Mouse (Mus musculus) embryonic facial prominence, embryonic 11.5 days (tissue): ENCODE data around the gene Tsen34. TPM values are rescaled to one million over a fixed set of nuclear protein-coding genes. Genes with fewer than 3 reads are reported as not detected.
"Not testable (repeated sequence)": the region's sequence is repeated elsewhere in the genome, so short reads cannot be mapped to it uniquely, and the experiment has no call there.

Experiments
- ATAC-seq: fragments of 200-750 bp; cut with Nextera tagmentation; replicated peaks from 2 replicates; pipeline ENCODE4 v1.8.0; 2017; ENCODE audit warnings: low read depth; ENCODE audit not compliant: insufficient number of reproducible peaks, low FRiP score, low TSS enrichment
- DNase-seq: peaks from one replicate; pipeline ENCODE4 v3.0.0-alpha.2; 2015; ENCODE audit warnings: low spot score
- H3K27ac ChIP-seq: fragments of 300-500 bp; sonication (generic); replicated peaks from 2 replicates; pipeline ENCODE4 v1.5.1; 2014; ENCODE audit warnings: mild to moderate bottlenecking, low read depth, low read length, control low read depth
- H3K27me3 ChIP-seq: fragments of 300-500 bp; sonication (generic); 2 replicates; pipeline ENCODE4 v1.6.1; 2014; ENCODE audit warnings: mild to moderate bottlenecking, low read length, moderate library complexity, mixed read lengths; ENCODE audit not compliant: control insufficient read depth, insufficient read depth
- H3K36me3 ChIP-seq: fragments of 300-500 bp; sonication (generic); replicated peaks from 2 replicates; pipeline ENCODE4 v1.6.1; 2014; ENCODE audit warnings: low read depth, mild to moderate bottlenecking, low read length, moderate library complexity, mixed read lengths; ENCODE audit not compliant: control insufficient read depth, insufficient read depth
- H3K4me1 ChIP-seq: fragments of 300-500 bp; sonication (generic); 2 replicates; pipeline ENCODE4 v1.6.1; 2014; ENCODE audit warnings: low read length, mixed read lengths; ENCODE audit not compliant: control insufficient read depth, insufficient read depth
- H3K4me2 ChIP-seq: fragments of 300-500 bp; sonication (generic); 2 replicates; pipeline ENCODE4 v1.6.1; 2014; ENCODE audit warnings: low read depth, mild to moderate bottlenecking, control low read depth, low read length, moderate library complexity
- H3K4me3 ChIP-seq: fragments of 300-500 bp; sonication (generic); 2 replicates; pipeline ENCODE4 v1.5.1; 2014; ENCODE audit warnings: low read depth, low read length, control low read depth
- H3K9ac ChIP-seq: fragments of 300-500 bp; sonication (generic); replicated peaks from 2 replicates; pipeline ENCODE4 v1.6.1; 2014; ENCODE audit warnings: mild to moderate bottlenecking, control low read depth, low read length
- H3K9me3 ChIP-seq: fragments of 300-500 bp; sonication (generic); replicated peaks from 2 replicates; pipeline ENCODE4 v1.6.1; 2016; ENCODE audit warnings: mild to moderate bottlenecking, low read length, inconsistent platforms, mixed read lengths; ENCODE audit not compliant: control insufficient read depth
- WGBS: fragments of 180-500 bp; shearing (Covaris S2); extraction: QIAGEN DNeasy Blood & Tissue Kit; methylation state at CpG from one replicate; pipeline ENCODE4 v1.1.7; 2014; 5-methylcytosine and 5-hydroxymethylcytosine counted together
- polyA plus RNA-seq: library from polyadenylated mRNA; unstranded; fragments of >200 nt; fragmentation: Nextera tagmentation; extraction: Ambion mirVana; gene quantifications from 2 replicates; pipeline ENCODE4 v1.2.1, GENCODE M21; 2014

The Tsen34 gene
- polyA plus RNA-seq, 1 experiment from 2014 or later = 257 TPM

- Histone ChIP-seq H3K36me3 (peaks cover 4% of the 10 kb centered on the region), H3K9ac (peak overlapping the region; percentile 70), H3K27ac (peak overlapping the region; percentile 53), H3K27me3 (no peaks in the 10 kb centered on the region), H3K4me3 (peak overlapping the region; percentile 62), H3K4me1 (peaks cover 4% of the 10 kb centered on the region; the same call in 1 of the 2 replicates), H3K9me3 (no peaks in the 10 kb centered on the region), H3K4me2 (peak overlapping the region; percentile 83)
- DNase-seq = no peak
- peak; percentile 31; the same call in 1 of the 2 replicates for ATAC-seq
- WGBS = 1% methylated on average over 20 of the region's 20 CpGs
Observed at GRCm38 (mm10) chr7:3704475-3704874, 11.8 kb downstream of the Tsen34 start.

- WGBS = 5% methylated on average over 6 of the region's 7 CpGs
Observed at GRCm38 (mm10) chr7:3705461-3705860, 12.8 kb downstream of the Tsen34 start.

GRCm38 (mm10) chr7:3705911-3706310 lies 13.2 kb downstream of the Tsen34 start:
- peak overlapping the region; percentile 83 for H3K4me2 ChIP-seq
- WGBS = 34% methylated on average over 6 of the region's 6 CpGs
- H3K27me3 ChIP-seq = no peaks in the 10 kb centered on the region
- H3K4me3 ChIP-seq = peak overlapping the region; percentile 62
- peaks cover 4% of the 10 kb centered on the region; the same call in 1 of the 2 replicates for H3K36me3 ChIP-seq
- peaks cover 4% of the 10 kb centered on the region; the same call in 1 of the 2 replicates for H3K4me1 ChIP-seq
- H3K9me3 ChIP-seq = no peaks in the 10 kb centered on the region
- DNase-seq (no peak), ATAC-seq (no peak)
- peak overlapping the region; percentile 35; the same call in 1 of the 2 replicates for H3K27ac ChIP-seq
- peak overlapping the region; percentile 70 for H3K9ac ChIP-seq

More at GRCm38 (mm10) chr7:3705461-3705860, 12.8 kb downstream of the Tsen34 start:
- not testable (repeated sequence) for H3K9me3 ChIP-seq, H3K27ac ChIP-seq, H3K36me3 ChIP-seq, H3K27me3 ChIP-seq, ATAC-seq, H3K4me1 ChIP-seq, DNase-seq
- H3K4me3 ChIP-seq = peak overlapping the region; percentile 62
- H3K9ac ChIP-seq = peak overlapping the region; percentile 70
- H3K4me2 ChIP-seq = peak overlapping the region; percentile 83

GRCm38 (mm10) chr7:3706343-3706934 lies 13.8 kb downstream of the Tsen34 start:
- Histone ChIP-seq H3K4me1 (peaks cover 4% of the 10 kb centered on the region; the same call in 1 of the 2 replicates), H3K27ac (no peak overlapping the region; the same call in 1 of the 2 replicates), H3K9me3 (no peaks in the 10 kb centered on the region), H3K9ac (peak overlapping the region; percentile 70), H3K36me3 (peaks cover 4% of the 10 kb centered on the region; the same call in 1 of the 2 replicates), H3K4me2 (peak overlapping the region; percentile 83), H3K4me3 (peak overlapping the region; percentile 62), H3K27me3 (no peaks in the 10 kb centered on the region)
- DNase-seq = no peak
- 62% methylated on average over 11 of the region's 11 CpGs for WGBS
- no peak for ATAC-seq

GRCm38 (mm10) chr7:3707027-3707426 lies 14.4 kb downstream of the Tsen34 start:
- H3K4me3 ChIP-seq = no peak overlapping the region
- no peak for ATAC-seq
- H3K4me2 ChIP-seq = no peak overlapping the region; the same call in 1 of the 2 replicates

GRCm38 (mm10) chr7:3707568-3708413 lies 15.1 kb downstream of the Tsen34 start:
- Histone ChIP-seq H3K9ac (no peak overlapping the region), H3K4me2 (no peak overlapping the region), H3K27ac (no peak overlapping the region), H3K36me3 (peaks cover 4% of the 10 kb centered on the region; the same call in 1 of the 2 replicates), H3K4me3 (no peak overlapping the region), H3K4me1 (peaks cover 4% of the 10 kb centered on the region; the same call in 1 of the 2 replicates), H3K9me3 (no peaks in the 10 kb centered on the region), H3K27me3 (no peaks in the 10 kb centered on the region)
- no peak for ATAC-seq
- WGBS = 28% methylated on average over 7 of the region's 7 CpGs
- DNase-seq = peak; percentile 19

More at GRCm38 (mm10) chr7:3707027-3707426, 14.4 kb downstream of the Tsen34 start:
- 67% methylated on average over 4 of the region's 4 CpGs for WGBS
- peaks cover 4% of the 10 kb centered on the region; the same call in 1 of the 2 replicates for H3K36me3 ChIP-seq
- peaks cover 4% of the 10 kb centered on the region; the same call in 1 of the 2 replicates for H3K4me1 ChIP-seq
- no peak overlapping the region for H3K27ac ChIP-seq
- no peak for DNase-seq
- no peaks in the 10 kb centered on the region for H3K27me3 ChIP-seq
- H3K9me3 ChIP-seq = no peaks in the 10 kb centered on the region
- 0 out of 2 replicates have a peak overlapping the region, but pooled peaks have one; percentile 18 for H3K9ac ChIP-seq

- not testable (repeated sequence) for H3K36me3 ChIP-seq, H3K4me3 ChIP-seq, H3K9me3 ChIP-seq, DNase-seq, H3K27me3 ChIP-seq, ATAC-seq, H3K4me2 ChIP-seq, H3K9ac ChIP-seq, H3K27ac ChIP-seq, H3K4me1 ChIP-seq
- 36% methylated on average over 5 of the region's 5 CpGs for WGBS
Observed at GRCm38 (mm10) chr7:3708447-3708980, 15.9 kb downstream of the Tsen34 start.
